Mouse (Mus musculus) induced T-regulatory cell, adult 2 months (primary cell): ENCODE results near the gene Ttll8.

Source experiments
- DNase-seq: peaks from one replicate; pipeline ENCODE4 v3.0.0-alpha.2; 2012; ENCODE audit warnings: low read depth

Gene Ttll8

GRCm38 (mm10) chr15:88954368-88955072 lies at the start of gene Ttll8:
Ttll8 (minus strand) TSS chr15:88954418.
- DNase-seq: no peak

- DNase-seq: no peak
These were observed 47.0 kb upstream of the Ttll8 start for GRCm38 (mm10) chr15:89001245-89001644.

GRCm38 (mm10) chr15:89000367-89000766 lies 46.1 kb upstream of the Ttll8 start:
- DNase-seq: no peak

DNA sequence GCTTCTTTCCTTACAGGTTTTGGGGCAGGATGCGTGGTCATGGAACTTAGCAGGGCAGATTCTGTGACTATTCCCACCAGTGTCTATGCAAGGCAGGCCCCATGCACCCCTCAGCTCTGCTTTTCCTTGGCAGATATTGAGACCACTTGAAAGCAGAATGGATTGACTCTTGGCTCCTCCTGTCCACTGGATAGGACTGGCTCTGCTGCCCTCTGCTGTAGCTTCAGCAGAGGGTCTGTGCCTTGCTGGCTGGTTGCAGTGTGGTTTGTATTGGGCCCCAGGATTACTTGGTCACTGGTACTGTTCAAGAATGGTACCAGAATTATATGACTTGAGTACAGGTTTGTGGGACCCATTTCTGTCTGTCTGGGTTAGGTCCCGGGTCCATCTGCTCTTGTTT lies 44.9 kb upstream of the Ttll8 start:
- DNase-seq: no peak

GRCm38 (mm10) chr15:88998636-88999035 lies 44.4 kb upstream of the Ttll8 start:
- no peak for DNase-seq

DNA sequence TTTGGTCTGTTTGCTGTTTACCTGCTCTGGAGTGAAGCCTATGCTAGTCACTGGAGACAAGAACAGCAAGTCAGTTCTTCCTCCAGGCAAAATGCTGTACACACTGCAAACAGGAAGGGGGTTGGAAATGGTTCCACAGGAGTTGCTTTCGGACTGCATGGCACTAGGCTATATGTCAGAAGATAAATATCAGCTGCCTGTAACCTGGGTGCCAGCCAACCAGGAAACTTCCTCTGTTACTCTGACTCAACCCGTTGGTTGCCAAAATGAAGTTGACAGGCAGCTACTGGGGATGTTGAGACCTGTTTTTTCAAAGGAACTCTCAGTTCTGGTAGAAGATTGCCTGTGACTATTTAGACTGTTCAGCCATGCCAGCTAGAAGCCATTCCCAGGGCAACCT lies 35.0 kb upstream of the Ttll8 start:
- no peak for DNase-seq

DNA sequence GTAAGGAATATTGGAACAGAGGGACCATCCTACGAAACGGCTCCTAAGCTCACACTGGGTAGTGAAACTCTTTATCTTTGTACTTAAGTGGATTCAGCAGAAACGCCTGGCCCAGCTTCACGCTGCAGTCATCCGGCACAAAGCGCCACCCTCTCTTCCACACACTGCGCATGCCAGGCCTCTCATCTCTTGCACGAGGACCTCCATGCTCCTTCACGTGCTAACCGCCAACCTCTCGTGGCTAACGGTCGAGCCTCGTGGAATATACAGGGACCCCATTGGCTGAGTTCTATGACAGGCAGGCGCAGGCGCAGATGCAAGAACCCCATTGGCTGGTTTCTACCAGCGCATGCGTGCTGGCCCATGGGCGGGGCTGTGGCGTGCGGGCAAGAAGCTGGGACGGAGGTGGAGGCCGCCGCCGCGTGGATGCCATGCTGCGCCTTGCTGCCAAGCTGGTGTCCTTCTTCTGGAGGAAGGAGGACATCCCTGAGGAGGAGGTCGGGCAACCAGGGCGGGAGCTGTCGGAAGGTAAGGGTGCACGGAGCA lies 28.4 kb upstream of the Ttll8 start, which contains the start of gene Mov10l1:
Gene Mov10l1, plus strand, starts transcription at position 376 of the 546 bp plus-strand sequence.
- no peak for DNase-seq

DNA sequence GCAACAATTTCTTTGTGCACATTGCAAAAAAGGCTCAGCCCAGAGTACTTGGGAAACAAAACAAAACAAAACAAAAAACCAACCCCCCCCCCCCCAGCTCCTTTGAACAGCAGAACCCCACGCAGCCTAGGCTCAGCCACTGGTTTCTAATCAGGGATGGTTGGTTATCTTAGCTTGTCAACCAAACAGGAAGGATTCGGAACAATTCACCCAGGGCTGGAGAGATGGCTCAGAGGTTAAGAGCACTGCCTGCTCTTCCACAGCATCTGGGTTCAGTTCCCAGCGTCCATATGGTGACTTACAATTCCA lies 24.9 kb upstream of the Ttll8 start:
- no peak for DNase-seq

- DNase-seq: no peak
These were observed 24.3 kb upstream of the Ttll8 start, which contains the start of gene Mlc1 for GRCm38 (mm10) chr15:88978281-88979137. Mlc1 (minus strand) TSS chr15:88979007.

GRCm38 (mm10) chr15:88972300-88972699 lies 18.1 kb upstream of the Ttll8 start:
- DNase-seq: peak; percentile 8

- DNase-seq: no peak
These were observed 9.9 kb upstream of the Ttll8 start for GRCm38 (mm10) chr15:88964070-88964578.

DNA sequence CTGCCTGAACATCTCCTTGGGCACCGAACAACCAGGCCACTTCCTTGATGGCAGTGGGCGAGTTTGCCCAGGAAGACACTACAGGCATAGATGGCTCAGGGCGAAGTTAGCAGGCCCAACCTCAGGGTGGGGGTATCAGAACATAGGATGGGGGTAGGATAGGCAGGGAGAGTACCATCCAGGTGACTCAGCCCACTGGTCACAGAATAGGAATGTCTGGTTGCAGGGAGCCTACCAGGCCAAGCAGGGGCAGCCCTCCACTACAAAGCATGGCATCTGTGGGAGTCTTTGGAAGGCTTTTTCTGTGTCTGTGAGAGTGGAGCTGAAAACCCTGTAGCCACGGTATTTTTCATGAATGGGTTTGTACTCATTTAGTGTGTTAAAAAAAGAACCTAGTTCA lies 3.3 kb upstream of the Ttll8 start:
- no peak for DNase-seq

GRCm38 (mm10) chr15:88955342-88955741 lies 1.1 kb upstream of the Ttll8 start:
- no peak for DNase-seq

- no peak for DNase-seq
These were observed 3.0 kb downstream of the Ttll8 start for GRCm38 (mm10) chr15:88951246-88951645.

- no peak for DNase-seq
These were observed 7.4 kb downstream of the Ttll8 start for GRCm38 (mm10) chr15:88946851-88947250.

DNA sequence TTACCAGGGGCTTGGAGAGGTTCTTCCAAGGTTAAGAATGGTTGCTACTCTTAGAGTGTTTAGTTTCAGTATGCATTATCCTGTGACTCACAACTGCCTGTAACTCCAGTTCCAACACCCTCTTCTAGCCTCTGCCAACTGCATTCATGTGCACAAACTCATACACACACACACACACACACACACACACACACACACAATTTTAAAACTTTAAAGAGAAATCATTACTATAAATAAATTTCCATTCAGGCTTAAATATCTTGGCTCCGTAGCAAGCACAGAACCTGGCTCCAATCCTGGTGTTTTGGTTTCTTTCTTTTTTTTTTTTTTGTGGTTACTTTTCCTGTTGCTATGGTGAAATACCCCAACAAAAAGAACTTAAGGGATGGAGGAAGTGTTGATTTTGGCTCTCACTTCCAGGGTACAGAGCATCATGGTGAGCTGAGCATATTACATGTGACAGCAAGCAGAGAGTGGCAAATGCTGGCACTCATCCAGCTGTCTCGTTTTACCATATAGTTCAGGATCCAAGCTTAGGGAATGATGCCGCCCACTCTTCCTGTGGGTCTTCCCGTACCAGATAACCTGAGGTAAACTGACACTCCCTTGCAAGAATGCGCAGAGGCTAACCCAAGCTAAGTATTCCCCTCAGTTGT lies 10.2 kb downstream of the Ttll8 start:
- DNase-seq: no peak

GRCm38 (mm10) chr15:88942783-88943182 lies 11.4 kb downstream of the Ttll8 start:
- DNase-seq: no peak

DNA sequence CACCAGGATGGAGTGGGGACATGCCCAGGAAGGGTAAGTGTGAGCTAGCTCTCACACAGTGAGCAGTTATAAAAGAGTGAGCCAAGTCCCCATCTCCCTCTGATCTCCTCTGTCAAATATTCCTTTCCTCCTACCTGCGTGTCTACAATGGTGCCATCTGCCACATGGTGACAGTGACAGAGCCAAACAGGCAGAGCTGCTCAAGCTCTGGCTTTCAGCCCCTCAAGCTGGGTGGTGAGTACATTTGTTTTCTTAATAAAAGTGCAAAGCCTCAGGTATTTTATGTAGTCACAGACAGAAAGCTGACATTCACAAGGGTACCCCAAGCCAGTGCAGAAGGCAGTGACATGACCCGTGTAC lies 16.9 kb downstream of the Ttll8 start:
- DNase-seq: no peak

- no peak for DNase-seq
These were observed 17.5 kb downstream of the Ttll8 start for GRCm38 (mm10) chr15:88936619-88937290.

GRCm38 (mm10) chr15:88934141-88934540 lies 20.1 kb downstream of the Ttll8 start:
- no peak for DNase-seq

- no peak for DNase-seq
These were observed 21.6 kb downstream of the Ttll8 start for GRCm38 (mm10) chr15:88932667-88933066.

GRCm38 (mm10) chr15:88921992-88922310 lies 32.3 kb downstream of the Ttll8 start:
- DNase-seq: no peak
